Mouse (Mus musculus) G1E-ER4 (cell line): ENCODE results near the gene Zdhhc6. TPM values are rescaled to one million over a fixed set of nuclear protein-coding genes. Genes with fewer than 3 reads are reported as not detected.

Experiments
- GATA1 ChIP-seq: IDR thresholded peaks from one replicate; pipeline ENCODE4 v1.8.0; 2012; ENCODE audit warnings: low read length, inconsistent platforms
- polyA plus RNA-seq: library from polyadenylated mRNA; stranded (reverse); fragments of >175 nt; gene quantifications from 2 replicates; pipeline ENCODE4 v1.2.3, GENCODE M21; 2012

Gene Zdhhc6
- 29.8 and 30.3 TPM in 2 replicates for polyA plus RNA-seq

- TF ChIP-seq GATA1: no peak
These were observed at the start of gene Zdhhc6 for GRCm38 (mm10) chr19:55315452-55316108. Zdhhc6 (minus strand) TSS chr19:55316032.

GRCm38 (mm10) chr19:55362606-55363005 lies 46.8 kb upstream of the Zdhhc6 start:
- TF ChIP-seq GATA1: no peak

GRCm38 (mm10) chr19:55350673-55351378 lies 35.0 kb upstream of the Zdhhc6 start:
- TF ChIP-seq GATA1: no peak

GRCm38 (mm10) chr19:55348187-55348586 lies 32.4 kb upstream of the Zdhhc6 start:
- TF ChIP-seq GATA1: no peak

- no peak for TF ChIP-seq GATA1
These were observed 27.4 kb upstream of the Zdhhc6 start for GRCm38 (mm10) chr19:55343274-55343673.

- no peak for TF ChIP-seq GATA1
These were observed 26.6 kb upstream of the Zdhhc6 start for GRCm38 (mm10) chr19:55342423-55342822.

GRCm38 (mm10) chr19:55341377-55341776 lies 25.5 kb upstream of the Zdhhc6 start:
- no peak for TF ChIP-seq GATA1

- no peak for TF ChIP-seq GATA1
These were observed 24.7 kb upstream of the Zdhhc6 start for GRCm38 (mm10) chr19:55340521-55340920.

GRCm38 (mm10) chr19:55337664-55338063 lies 21.8 kb upstream of the Zdhhc6 start:
- no peak for TF ChIP-seq GATA1

- TF ChIP-seq GATA1: no peak
These were observed 21.2 kb upstream of the Zdhhc6 start for GRCm38 (mm10) chr19:55337066-55337465.

GRCm38 (mm10) chr19:55336441-55336840 lies 20.6 kb upstream of the Zdhhc6 start:
- no peak for TF ChIP-seq GATA1

- no peak for TF ChIP-seq GATA1
These were observed 20.0 kb upstream of the Zdhhc6 start for GRCm38 (mm10) chr19:55335881-55336280.

GRCm38 (mm10) chr19:55332641-55333268 lies 16.9 kb upstream of the Zdhhc6 start:
- no peak for TF ChIP-seq GATA1

- no peak for TF ChIP-seq GATA1
These were observed 15.9 kb upstream of the Zdhhc6 start for GRCm38 (mm10) chr19:55331776-55332175.

GRCm38 (mm10) chr19:55327510-55327909 lies 11.7 kb upstream of the Zdhhc6 start:
- no peak for TF ChIP-seq GATA1

- TF ChIP-seq GATA1: no peak
These were observed 6.8 kb upstream of the Zdhhc6 start for GRCm38 (mm10) chr19:55322604-55323003.
